Comparison of ENCODE assay signal across 24 mouse cellular contexts in the genomic region with DNA sequence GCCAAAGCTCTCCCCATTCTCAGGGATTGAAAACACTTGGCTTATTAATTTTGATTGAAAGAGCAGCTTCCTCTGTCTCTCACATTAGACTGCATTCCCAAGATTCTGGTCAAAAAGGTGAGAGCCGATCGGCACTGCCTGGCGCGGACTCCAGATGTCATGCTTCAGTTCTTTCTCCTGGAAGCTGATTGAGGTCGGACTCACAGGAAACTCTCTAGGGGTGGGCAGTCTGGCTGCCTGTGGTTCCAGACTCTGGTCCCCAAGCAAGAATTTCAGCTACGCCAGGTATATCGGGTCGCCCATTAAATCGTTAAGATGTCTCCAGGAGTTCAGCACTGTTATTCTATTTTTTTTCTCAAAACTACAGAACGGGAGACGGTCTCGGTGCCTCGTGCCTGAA.
DNase-seq lines count a peak whose midpoint lies in the region; ATAC-seq and TF ChIP-seq lines count a peak whose summit lies in the region.
"Had no signal": no experiment of that assay in that cellular context is flagged by ENCODE, and none has a peak within 500 bp of the region (broad histone marks: within the 10 kb centered on the region; RNA-seq: fewer than 3 reads in every experiment).

No protein-coding gene starts in this region.

- no peak overlapping the region; the same call in 1 of the 2 replicates for H3K9ac ChIP-seq in kidney, embryonic 14.5 days (ENCODE audit: low read depth, low read length)
- no peak overlapping the region for H3K9ac ChIP-seq in kidney, embryonic 16.5 days (replicated peaks; ENCODE audit: low read length)
- no peak overlapping the region for H3K9ac ChIP-seq in limb, embryonic 15.5 days
- H3K9ac ChIP-seq: forebrain, embryonic 13.5 days; heart, embryonic 15.5 days; hindbrain, embryonic 15.5 days; liver, embryonic 15.5 days; midbrain, embryonic 12.5 days; neural tube, embryonic 12.5 days had no signal

- no peaks in the 10 kb centered on the region for H3K27me3 ChIP-seq in kidney, embryonic 14.5 days (ENCODE audit: control insufficient read depth, insufficient read depth, low read length)
- H3K27me3 ChIP-seq in kidney, embryonic 16.5 days (ENCODE audit: insufficient read depth, low read length), result no peaks in the 10 kb centered on the region
- no peaks in the 10 kb centered on the region for H3K27me3 ChIP-seq in limb, embryonic 15.5 days
- H3K27me3 ChIP-seq: forebrain, embryonic 13.5 days; heart, embryonic 15.5 days; hindbrain, embryonic 15.5 days; liver, embryonic 15.5 days; midbrain, embryonic 12.5 days; neural tube, embryonic 12.5 days had no signal

- WGBS in kidney, embryonic 14.5 days, result 15% methylated on average over 13 of the region's 13 CpGs
- 15% methylated on average over 13 of the region's 13 CpGs for WGBS in kidney, embryonic 16.5 days
- WGBS in limb, embryonic 15.5 days, result 26% methylated on average over 13 of the region's 13 CpGs

- 0 out of 2 replicates have a peak overlapping the region, but pooled peaks have one; percentile 12 for H3K4me2 ChIP-seq in kidney, embryonic 14.5 days (replicated peaks; ENCODE audit: low read depth, low read length)
- H3K4me2 ChIP-seq in kidney, embryonic 16.5 days (replicated peaks; ENCODE audit: low read depth, low read length), result peak overlapping the region; percentile 36
- 0 out of 2 replicates have a peak overlapping the region, but pooled peaks have one; percentile 12 for H3K4me2 ChIP-seq in limb, embryonic 15.5 days
- H3K4me2 ChIP-seq: forebrain, embryonic 13.5 days; hindbrain, embryonic 15.5 days; liver, embryonic 15.5 days; midbrain, embryonic 12.5 days; neural tube, embryonic 12.5 days had no signal

- DNase-seq in embryo, embryonic 10 days (ENCODE audit: low spot score), result peak; percentile 16
- no peak for DNase-seq in embryo, embryonic 10.5 days (ENCODE audit: low spot score)
- DNase-seq in kidney, adult 11 months, result no peak
- DNase-seq in thymus, postnatal 10 days (ENCODE audit: low spot score in 2 of 2), result no peak
- no peak for DNase-seq in left cerebral cortex, adult 2 months (ENCODE audit: extremely low spot score in 1 of 2, low spot score in 2 of 2)
- DNase-seq: adrenal gland, postnatal 25 days; cerebellum, adult 11-12 months; cerebellum, postnatal 36 days; gastrocnemius, postnatal 25 days; heart, postnatal 4 days; left cerebral cortex, postnatal 4 days; lung, postnatal 10 days; thymus, postnatal 4 days had no signal

- no peak overlapping the region for H3K4me3 ChIP-seq in kidney, embryonic 14.5 days (ENCODE audit: low read length)
- H3K4me3 ChIP-seq in kidney, embryonic 16.5 days (ENCODE audit: low read length), result no peak overlapping the region
- no peak overlapping the region for H3K4me3 ChIP-seq in limb, embryonic 15.5 days
- H3K4me3 ChIP-seq in left cerebral cortex, adult 2 months, result no peak overlapping the region
- H3K4me3 ChIP-seq: forebrain, embryonic 13.5 days; heart, embryonic 15.5 days; hindbrain, embryonic 15.5 days; liver, embryonic 15.5 days; midbrain, embryonic 12.5 days; neural tube, embryonic 12.5 days had no signal

- ATAC-seq in kidney, embryonic 14.5 days (ENCODE audit: low FRiP score, low TSS enrichment), result peak; percentile 64; the same call in 1 of the 2 replicates
- peak; percentile 69; the same call in 1 of the 2 replicates for ATAC-seq in kidney, embryonic 16.5 days (ENCODE audit: low FRiP score, low TSS enrichment)
- ATAC-seq in limb, embryonic 15.5 days (ENCODE audit: insufficient number of reproducible peaks, low FRiP score, low TSS enrichment, low read depth), result 0 out of 2 replicates have a peak, but pooled peaks have one; percentile 44
- ATAC-seq: activated CD4-positive, CD25-positive, alpha-beta regulatory T cell, adult 4 months; forebrain, embryonic 13.5 days had no signal

- intact Hi-C loops in left cerebral cortex, adult 2 months (cut with DNase I), result no loop called here

- H3K27ac ChIP-seq in kidney, embryonic 14.5 days (ENCODE audit: low read depth, low read length), result no peak overlapping the region
- H3K27ac ChIP-seq in kidney, embryonic 16.5 days (ENCODE audit: low read length), result no peak overlapping the region
- H3K27ac ChIP-seq in limb, embryonic 15.5 days, result no peak overlapping the region
- no peak overlapping the region for H3K27ac ChIP-seq in left cerebral cortex, adult 2 months
- H3K27ac ChIP-seq: forebrain, embryonic 13.5 days; hindbrain, embryonic 15.5 days; liver, embryonic 15.5 days; midbrain, embryonic 12.5 days; neural tube, embryonic 12.5 days had no signal

- H3K9me3 ChIP-seq in kidney, embryonic 14.5 days (ENCODE audit: control insufficient read depth, low read length), result no peaks in the 10 kb centered on the region
- no peaks in the 10 kb centered on the region for H3K9me3 ChIP-seq in kidney, embryonic 16.5 days (ENCODE audit: low read length)
- no peaks in the 10 kb centered on the region for H3K9me3 ChIP-seq in limb, embryonic 15.5 days
- H3K9me3 ChIP-seq: forebrain, embryonic 13.5 days; G1E; heart, embryonic 15.5 days; hindbrain, embryonic 15.5 days; liver, embryonic 15.5 days; midbrain, embryonic 12.5 days; neural tube, embryonic 12.5 days had no signal

- 0 out of 2 replicates have a peak, but pooled peaks cover 4% of the 10 kb centered on the region for H3K4me1 ChIP-seq in kidney, embryonic 14.5 days (ENCODE audit: control insufficient read depth, insufficient read depth, low read length)
- peaks cover 8% of the 10 kb centered on the region; the same call in 1 of the 2 replicates for H3K4me1 ChIP-seq in kidney, embryonic 16.5 days (ENCODE audit: insufficient read depth, low read length)
- peaks cover 10% of the 10 kb centered on the region; the same call in 1 of the 2 replicates for H3K4me1 ChIP-seq in limb, embryonic 15.5 days
- H3K4me1 ChIP-seq: hindbrain, embryonic 15.5 days; liver, embryonic 15.5 days; midbrain, embryonic 12.5 days; neural tube, embryonic 12.5 days had no signal

- TF ChIP-seq CTCF in left cerebral cortex, adult 2 months (IDR thresholded peaks at IDR 0.05), result no peak

- no peaks in the 10 kb centered on the region for H3K36me3 ChIP-seq in kidney, embryonic 14.5 days (ENCODE audit: control insufficient read depth, insufficient read depth, low read length)
- no peaks in the 10 kb centered on the region for H3K36me3 ChIP-seq in kidney, embryonic 16.5 days (ENCODE audit: insufficient read depth, low read length)
- H3K36me3 ChIP-seq in limb, embryonic 15.5 days, result no peaks in the 10 kb centered on the region
- H3K36me3 ChIP-seq: G1E; heart, embryonic 15.5 days; hindbrain, embryonic 15.5 days; liver, embryonic 15.5 days; midbrain, embryonic 12.5 days; neural tube, embryonic 12.5 days had no signal
